Mouse (Mus musculus) left cerebral cortex, adult 8-10 months (tissue): Measurements from ENCODE around the gene Mrpl20. TPM values are rescaled to one million over a fixed set of nuclear protein-coding genes. Genes with fewer than 3 reads are reported as not detected.

ENCODE experiments used
- DNase-seq, 2 experiments: peaks; one replicate each; pipeline ENCODE4 v3.0.0; 2022; ENCODE audit warnings: low spot score in 2 of 2
- total RNA-seq, 4 experiments: library from RNA; stranded (reverse); gene quantifications; 2 replicates each; pipeline ENCODE4 v1.2.4; 2022

Mrpl20 gene
- total RNA-seq, 4 experiments from 2014 or later = 75.3 to 87.1 (median 84.7) TPM

DNA sequence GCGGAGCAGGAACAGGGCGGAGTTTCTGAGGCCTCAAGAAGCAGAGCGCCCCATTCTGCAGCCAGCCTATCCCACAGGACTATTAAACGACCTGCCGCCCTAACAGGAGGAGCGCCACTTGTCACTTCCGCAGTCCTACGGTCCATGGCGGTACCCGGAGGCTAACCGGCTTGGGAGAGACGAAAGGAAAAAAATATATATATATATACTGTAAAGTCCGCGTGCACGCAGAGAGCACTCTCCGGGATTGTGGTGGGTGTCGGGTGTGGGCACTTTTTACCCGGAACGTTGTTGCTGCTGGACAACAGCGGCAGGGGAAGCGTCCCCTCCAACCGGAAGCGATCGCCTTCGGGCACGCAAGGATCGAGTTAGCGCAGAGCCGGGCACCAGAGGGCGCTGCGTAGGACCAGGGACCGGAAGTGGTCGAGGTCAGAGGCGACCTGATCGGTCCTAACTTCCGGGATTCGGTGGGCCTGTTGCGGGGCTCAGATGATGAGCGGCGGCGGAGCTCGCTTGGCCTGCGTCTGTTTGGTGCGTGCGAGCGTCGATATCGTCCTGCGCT lies 28.6 kb downstream of the Mrpl20 start, which contains the start of gene Aurkaip1:
Gene Aurkaip1, plus strand, starts transcription at position 68 of the 562 bp plus-strand sequence.
- peak; percentile 91 to 92 for DNase-seq

DNA sequence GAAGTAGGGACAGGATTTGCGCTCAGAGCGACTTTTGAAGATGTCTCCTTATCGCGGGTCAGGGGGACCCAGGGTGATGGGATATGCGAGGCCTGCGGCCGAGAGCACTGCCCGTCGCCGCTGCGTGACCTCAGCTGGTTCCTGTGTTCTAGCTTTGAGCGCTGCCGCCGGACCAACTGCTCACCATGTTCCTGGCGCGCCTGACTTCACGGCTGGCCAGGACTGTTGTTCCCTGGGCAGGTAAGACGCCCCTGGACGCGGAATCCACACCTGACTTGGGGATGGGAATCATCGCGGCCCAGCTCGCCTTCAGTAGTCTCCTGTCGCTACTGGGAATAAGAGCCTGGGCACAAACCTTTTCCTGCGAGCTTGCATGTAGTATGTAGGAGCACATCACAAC lies 29.2 kb downstream of the Mrpl20 start:
- DNase-seq = no peak

DNA sequence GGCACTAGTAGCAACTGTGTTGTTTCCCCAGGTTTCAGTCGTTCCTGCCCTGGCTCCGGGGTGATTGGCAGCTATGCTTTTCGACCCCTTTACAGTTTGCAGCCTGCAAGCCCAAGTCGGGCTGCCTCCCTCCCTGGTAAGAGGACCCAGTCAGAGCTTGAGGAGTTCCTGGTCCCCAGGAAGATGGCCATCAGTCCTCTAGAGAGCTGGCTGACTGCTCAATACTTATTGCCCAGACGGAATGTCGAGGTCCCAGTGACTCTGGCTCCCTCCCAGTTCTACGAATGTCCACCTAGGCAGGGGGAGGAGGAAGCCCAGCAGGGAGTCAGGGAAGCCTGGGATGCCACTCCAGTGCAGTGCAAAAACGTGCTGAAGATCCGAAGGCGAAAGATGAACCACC lies 29.6 kb downstream of the Mrpl20 start:
- no peak for DNase-seq

DNA sequence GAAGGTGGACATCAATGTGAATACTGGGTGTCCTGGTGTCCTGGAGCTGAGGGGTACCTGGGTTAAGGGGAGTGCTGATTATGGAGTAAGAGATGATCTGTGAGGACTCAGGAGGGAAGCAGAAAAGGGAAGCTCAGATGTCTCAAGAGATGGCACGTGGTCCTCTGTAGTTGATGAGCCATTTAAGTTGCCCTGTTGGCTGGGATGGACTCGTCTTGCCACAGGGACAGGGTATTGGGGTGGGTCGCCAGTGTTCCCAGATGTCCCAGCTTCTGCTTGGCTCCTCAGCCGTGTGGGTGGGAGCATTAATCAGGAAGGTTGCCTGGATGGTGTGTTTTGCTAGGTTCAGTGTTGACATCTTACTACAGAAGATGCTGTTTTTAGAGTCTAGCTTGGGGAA lies 30.6 kb downstream of the Mrpl20 start:
- no peak for DNase-seq

DNA sequence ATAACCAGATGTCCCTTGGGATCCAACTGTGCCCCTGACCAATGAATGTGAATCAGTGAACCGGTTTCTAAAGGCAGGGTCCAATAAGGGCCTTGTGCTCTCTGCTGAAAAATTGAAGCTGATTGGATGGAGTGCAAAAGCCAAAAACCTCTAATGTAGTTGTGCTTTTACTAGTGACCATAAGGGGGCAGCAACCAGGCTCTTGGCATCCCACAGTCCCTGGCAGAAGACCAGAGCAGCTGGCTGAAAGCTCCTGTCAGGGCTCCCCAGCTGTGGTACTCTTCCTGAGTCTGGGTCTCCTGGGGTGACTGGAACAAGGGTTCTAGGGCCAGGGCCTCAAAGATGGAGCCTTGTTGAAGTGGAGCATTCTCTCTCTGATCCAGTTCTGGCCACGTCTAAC lies 31.2 kb downstream of the Mrpl20 start:
- peak; percentile 36 to 75 for DNase-seq

DNA sequence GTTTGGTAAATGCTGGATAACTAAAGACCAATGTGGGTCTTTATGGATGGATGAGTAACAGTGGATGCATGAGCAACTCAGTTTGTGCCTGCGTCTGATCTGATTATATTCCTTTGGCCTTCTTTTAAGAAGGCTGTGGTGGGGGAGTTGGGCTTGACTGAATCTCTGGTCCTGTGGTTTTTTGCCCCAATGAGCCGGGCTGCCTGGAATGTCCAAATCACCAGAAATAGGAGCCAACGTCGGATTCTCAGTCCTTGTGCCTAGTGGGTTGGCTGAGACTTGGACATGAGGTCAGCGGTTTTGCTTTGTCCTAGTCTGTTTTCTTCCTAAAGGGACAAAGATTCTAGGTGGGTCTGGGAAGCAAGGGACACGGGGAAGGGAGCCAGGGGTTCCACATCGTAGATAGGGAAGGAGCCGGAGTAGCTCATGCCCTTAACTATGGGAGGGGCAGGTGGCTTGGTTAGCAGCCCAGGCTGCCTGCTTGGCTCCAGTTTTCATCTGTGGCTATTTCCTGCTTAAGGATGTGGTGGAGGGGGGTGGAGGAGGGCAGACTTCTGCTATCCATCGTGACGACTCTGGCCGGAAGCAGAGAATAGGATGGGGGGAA lies 34.8 kb downstream of the Mrpl20 start:
- no peak for DNase-seq

DNA sequence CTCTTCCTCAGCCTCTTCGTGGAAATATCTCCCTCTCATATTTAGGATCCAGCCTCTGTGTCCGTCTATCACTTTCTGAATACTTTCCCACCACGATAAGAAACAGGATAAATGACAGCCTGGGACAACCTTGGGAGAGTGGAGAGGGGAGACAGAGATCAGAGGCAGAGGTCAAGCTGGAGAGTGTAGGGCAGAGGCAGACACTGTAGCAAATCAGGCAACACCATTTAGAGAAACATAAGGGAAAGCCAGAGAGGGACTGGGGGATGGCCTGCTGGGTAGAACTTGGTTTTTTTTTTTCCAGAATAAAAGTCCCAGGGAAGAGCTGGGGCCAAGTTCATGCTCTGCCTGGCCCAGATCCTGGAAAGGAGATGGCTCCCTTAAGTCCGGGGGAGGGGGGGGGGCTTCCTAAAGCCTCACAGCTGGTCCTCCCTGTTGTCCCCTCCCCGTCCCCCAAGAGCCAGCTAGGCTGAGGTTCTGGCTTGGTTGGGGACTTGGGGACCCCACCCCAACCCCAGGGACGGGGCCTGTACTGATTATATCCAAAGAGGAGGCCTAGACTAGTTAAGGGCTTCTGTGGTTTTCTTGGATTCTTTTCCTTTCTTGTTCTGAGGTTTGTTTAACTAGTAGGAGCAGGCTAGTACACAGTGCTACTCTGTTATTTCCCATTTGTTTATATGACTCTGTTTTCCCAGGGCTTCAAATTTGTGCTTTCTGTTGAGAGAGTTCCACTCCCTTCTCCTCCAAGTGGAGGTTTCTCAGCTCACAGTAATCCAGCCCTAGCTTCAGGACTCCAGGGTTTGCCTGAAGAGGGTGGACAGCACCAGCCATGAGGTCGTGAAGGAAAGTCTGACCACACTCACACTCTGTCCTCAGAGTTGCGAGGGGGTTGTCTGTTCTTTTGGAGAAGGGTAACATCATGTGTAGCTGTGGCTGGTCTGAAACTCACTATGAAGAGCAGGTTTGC lies 35.8 kb downstream of the Mrpl20 start:
- DNase-seq = no peak

DNA sequence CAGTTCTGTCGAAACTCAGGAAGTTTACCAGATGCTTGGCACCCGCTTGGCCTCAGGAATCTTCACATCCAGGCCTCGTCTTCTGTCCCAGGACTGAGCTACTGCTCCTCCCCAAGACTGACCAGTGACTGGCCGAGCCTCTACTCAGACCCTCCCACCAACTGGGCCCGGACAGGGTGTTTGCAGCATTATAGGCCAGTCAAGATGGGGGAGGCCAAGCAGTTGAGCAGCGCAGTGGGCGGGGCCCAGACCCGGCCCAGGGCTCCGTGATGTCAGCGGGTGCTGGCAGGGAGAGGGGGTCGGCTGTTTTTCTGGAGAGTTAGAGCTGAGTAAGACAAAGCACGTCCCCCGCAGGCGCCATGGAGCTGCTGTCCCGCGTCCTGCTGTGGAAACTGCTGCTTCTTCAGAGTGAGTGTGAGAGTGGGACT lies 36.8 kb downstream of the Mrpl20 start, which contains the start of gene Mxra8:
Gene Mxra8, plus strand, starts transcription at position 198 of the 428 bp plus-strand sequence.
- no peak for DNase-seq

DNA sequence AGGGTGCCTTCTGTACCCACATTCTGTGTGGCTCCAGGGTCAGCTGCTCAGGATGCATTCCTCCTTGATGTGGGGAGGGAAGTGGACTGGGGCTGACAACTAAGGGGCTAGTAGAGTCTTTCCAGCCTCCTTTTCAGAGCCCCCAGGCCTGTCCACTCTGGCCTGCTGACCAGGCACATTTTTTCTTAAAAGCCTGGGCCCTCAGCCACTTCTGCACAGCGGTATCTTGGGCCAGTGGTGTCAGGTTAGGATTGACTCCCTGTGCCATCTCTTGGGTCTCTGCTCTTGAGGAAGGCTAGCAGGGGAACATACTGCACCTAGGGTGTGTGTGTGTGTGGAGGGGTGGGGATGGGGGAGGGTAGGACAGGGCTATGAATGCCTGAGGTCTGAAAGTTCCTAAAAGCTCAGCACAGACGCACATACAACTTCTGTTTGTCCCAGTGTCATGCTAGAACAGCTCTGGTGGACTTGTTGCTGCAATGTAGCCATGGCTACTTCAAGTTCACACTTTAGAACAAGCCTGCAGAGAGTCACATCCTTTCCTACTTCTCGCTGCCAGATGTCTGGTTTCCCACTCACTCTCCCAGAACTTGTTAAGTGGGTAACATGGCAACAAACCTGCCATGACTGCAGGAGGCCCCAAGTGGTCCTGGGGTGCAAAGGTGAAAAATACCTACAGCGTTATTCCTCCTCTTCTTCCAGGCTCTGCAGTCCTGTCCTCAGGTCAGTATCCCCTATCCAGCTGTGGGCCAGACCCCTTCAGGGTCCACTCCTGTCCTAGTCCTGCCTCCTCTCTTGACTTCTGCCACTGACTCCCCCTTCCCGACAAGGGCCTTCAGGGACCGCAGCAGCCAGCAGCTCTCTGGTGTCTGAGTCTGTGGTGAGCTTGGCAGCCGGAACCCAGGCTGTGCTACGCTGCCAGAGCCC lies 37.7 kb downstream of the Mrpl20 start:
- DNase-seq = no peak

DNA sequence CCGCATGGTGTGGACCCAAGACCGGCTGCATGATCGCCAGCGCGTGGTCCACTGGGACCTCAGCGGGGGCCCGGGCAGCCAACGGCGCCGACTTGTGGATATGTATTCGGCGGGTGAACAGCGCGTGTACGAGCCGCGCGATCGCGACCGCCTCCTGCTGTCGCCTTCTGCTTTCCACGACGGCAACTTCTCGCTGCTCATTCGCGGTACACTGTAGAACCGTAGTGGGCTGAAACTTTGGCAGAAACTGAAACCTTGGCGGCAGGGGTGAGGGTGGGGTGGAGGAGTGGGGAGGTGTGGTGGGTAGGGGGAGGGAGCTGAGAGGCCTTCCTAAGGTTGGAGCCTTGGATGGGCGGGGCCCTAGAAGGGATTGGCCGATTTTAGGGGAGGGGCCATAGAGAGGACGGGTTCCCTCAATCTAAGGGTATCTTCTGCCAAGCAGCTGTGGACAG lies 38.4 kb downstream of the Mrpl20 start:
- no peak for DNase-seq

DNA sequence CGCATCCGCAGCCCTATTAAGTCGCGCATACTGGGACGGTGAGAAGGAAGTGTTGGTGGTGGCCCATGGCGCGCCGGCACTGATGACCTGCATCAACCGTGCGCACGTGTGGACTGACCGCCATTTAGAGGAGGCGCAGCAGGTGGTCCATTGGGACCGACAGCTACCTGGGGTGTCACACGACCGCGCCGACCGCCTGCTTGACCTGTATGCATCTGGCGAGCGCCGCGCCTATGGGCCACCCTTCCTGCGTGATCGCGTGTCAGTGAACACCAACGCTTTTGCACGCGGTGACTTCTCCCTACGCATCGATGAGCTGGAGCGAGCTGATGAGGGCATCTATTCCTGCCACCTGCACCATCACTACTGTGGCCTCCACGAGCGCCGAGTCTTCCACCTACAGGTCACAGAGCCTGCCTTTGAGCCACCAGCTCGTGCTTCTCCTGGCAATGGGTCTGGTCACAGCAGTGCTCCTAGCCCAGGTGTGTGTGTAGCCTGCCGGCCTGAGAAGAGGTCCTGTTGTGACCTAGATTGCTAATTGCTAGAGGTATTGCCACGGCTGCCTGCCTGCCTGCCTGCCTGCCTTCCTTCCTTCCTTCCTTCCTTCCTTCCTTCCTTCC lies 39.1 kb downstream of the Mrpl20 start:
- no peak for DNase-seq

DNA sequence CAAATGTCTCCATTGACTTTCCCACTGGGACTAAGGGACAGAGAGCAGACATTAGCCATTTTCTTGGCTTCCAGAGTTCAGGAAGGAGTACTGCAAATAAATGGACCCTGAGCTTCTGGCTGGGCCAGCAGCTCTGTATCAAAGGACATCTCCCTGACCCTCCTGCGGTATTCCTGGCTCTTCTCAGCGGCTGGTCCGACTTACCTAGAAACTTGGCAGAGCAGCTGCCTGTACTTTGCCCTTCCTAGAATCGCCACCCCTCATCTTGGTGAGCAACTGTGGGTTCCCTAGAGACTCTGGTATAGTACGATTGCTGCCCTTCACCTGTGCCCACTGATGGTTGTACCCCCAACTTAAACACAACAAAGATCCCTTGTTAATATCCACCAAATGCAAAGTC lies 40.6 kb downstream of the Mrpl20 start:
- no peak for DNase-seq

DNA sequence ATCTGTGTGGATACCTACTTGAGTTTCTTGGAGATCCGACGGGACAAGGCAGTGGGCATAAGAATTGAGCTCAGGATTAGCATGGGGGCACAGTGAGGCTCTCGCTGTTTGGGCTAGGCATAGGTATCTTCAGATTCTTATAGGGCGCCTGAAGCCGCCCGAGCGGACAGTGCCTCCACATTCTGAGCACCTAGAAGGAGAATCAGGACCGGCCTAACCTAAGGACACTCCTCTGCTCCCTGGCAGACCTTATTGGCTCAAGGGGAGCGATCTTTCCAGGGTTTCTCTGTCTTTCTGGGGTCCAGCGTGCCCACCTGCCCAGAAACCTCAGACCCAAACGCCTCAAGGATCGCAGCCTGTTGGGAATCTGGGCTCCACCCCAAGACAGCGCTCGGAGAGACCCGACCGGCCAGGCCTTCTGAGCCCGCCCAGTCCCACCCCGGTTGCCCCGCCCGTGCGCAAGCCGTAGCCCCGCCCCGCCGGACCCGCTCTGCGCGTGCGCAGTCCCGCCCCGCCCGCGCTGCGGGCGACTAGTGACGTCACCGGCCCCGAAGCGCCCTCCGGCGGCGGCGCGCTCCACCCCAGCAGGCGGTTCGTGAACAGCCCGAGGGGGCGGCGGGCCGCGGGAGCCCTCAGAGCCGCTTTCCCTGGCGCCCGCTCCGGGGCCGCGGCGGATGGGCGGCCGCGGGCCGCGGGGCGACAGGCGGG lies 44.3 kb downstream of the Mrpl20 start, which contains the start of gene Dvl1:
Gene Dvl1, plus strand, starts transcription at position 532 of the 708 bp plus-strand sequence.
- peak; percentile 82 to 88 for DNase-seq

DNA sequence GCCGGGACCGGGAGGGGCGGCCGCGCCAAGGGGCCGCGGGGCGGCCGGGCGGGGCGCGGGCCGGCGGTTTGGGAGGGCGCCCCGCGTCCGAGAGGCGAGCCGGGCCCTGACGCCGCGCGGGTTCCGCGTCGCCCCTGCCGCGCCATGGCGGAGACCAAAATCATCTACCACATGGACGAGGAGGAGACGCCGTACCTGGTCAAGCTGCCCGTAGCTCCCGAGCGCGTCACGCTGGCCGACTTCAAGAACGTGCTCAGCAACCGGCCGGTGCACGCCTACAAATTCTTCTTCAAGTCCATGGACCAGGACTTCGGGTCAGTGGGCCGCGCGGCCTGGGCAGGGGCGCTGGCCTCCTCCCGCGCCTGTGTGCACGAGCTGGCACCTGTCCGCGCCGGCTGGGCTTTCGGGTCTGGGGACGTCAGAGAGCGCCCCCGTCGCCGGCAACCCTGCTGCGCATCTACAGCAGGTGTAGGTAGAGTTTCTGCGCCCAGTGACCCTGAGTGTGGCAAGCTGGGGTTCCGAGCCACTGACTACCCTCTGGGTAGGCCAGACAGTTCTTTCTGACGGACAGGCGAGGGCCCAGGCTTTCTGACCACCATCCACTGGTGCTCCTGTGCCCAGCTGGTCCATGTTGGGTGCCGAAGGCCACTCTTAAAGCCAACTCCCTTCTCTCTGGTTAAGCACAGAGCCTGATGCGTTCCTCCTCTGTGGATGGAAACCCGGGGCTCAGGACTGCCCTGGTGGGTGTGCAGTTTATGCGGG lies 45.1 kb downstream of the Mrpl20 start:
- no peak for DNase-seq

DNA sequence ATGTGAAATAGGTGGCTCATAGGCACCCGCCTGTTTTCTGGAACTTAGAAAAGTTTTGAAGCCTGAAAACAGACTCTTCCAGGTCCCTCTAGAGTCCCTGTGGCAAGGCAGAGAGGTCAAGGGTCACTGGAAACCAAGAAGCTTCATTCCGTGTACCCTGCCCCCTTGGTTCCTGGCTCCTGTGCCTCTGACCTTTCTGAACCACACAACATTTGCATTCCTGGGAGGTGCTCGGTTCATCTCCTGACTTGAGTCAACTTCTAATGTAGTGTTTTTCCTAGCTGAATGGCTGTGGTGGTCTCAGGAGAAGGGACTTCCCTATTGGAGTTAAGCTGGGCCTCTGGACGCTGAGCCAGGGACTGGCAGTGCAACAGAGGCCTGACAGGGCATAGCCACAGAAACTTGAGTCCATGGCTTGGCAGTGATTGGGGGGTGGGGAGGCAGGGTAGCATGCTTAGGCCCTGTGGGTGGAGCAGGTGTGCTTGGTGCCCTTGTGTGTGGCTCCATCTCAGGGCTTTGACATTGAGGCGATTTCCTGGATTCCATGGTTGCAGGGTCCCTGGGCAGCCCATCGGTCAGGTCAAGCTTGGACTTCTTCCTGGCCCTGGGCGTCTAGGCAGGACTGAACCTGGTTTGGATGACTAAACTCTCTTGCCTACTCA lies 45.9 kb downstream of the Mrpl20 start:
- no peak for DNase-seq

DNA sequence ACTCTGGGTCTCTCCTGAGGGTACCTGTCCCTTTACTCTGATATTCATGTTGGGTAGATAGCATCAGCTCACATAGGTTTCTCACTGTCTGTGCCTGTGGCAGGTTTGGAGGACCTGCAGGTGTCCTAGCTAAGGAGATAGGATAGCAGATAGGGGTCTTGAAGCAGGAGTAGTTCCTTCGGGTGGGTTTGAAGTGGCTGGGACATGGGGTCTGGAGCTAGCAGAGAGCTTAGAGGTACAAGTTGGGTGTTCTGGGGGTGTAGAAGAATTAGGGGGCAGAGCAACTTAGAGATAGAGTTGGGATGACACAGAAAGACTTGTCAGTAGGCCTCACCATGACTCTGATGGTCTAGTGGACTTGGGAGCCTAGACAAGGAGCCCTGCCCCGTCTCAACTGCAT lies 46.7 kb downstream of the Mrpl20 start:
- no peak for DNase-seq

DNA sequence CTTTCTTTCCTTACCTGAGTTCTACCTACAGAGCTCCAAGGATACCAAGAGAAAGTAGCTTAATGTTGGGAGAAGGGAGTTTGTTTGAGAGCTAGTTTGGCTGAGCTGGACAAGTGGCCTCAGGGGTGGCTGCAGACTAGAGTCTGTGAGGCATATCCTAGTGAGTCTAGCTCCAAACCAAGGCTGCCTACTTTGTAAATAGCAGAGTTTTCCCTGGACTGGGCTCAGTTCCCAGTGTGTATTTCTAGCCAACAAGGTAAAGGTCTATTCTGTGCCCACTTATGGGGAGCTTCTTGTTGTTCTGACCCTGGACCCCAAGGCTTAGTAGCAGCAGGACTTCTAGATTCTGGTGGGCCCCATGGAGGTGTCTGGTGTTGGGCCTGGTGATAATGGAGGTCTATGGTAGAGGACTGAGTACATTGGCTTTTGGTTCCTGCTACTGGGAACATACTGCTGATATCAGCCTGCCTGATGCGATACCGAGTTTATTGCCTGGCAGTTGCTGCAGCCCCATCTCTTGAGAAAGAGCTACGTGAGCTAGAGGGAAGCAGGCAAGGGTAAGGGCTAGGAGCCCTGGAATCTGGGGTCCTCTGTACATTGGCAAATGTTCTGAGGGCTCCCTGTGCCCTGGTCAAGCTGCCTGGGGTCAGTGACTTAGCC lies 47.2 kb downstream of the Mrpl20 start:
- DNase-seq = no peak

DNA sequence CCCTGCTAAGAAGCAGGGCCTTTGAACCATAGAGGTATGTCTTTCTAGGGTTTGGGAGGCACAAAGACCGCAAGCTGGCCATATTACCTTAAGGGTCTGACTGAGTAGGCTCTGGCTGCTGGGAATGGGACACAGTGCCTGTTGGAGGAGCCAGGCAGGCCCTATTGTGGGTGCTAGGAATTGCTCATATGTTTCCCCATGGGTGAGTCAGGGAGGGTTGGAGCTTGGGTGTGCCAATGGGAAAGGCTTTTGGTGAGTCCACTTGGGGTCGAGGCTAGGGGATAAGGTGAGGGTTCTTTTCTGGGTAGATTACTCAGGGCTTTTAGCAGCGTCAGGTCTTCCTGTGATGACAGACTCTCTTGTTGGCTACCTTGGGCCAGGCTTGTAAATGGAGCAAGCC lies 48.7 kb downstream of the Mrpl20 start:
- no peak for DNase-seq
